Mouse (Mus musculus) lung, adult 2 months (tissue): Measurements from ENCODE around the gene Gfra1.

Experiments
- CTCF ChIP-seq: fragments of 200-500 bp; IDR thresholded peaks from 2 replicates; pipeline ENCODE4 v1.5.1; 2011; ENCODE audit warnings: mild to moderate bottlenecking, low read length, control low read depth; ENCODE audit not compliant: insufficient read depth
- POLR2A ChIP-seq: fragments of 200-500 bp; IDR thresholded peaks from 2 replicates; pipeline ENCODE4 v1.6.1; 2011; ENCODE audit warnings: low read depth, mild to moderate bottlenecking, control low read depth, low read length, borderline replicate concordance; ENCODE audit errors: extremely low read depth

DNA sequence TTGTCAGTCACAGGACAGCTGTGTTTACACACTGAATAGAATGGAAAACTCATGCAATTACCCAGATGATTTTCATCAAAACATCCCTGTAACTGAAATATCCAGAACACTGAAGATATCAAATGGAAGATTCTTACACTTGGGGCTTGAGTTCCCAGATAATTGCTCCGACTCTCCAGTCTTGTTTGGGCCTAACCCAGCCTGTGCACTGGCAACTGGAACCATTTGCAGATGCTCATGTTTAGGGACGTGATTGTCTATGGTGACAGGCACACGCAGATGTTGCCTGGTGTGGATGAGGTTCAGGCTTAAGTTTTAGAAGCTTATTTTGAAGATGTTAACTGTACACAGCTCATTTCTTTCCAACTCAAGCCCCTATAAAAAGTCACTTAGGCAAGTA, 31.5 kb downstream of the Gfra1 start:
- no peak for TF ChIP-seq CTCF
- TF ChIP-seq POLR2A = no peak
